Mouse (Mus musculus) midbrain, embryonic 16.5 days (tissue): ENCODE measurements at regions not wholly inside any gene's neighbourhood (a gene's known extent, or its start where the extent isn't known, plus 50 kb on each side); places are given as distances from the start of the nearest gene placed in this dataset.
"Not testable (repeated sequence)": the region's sequence is repeated elsewhere in the genome, so short reads cannot be mapped to it uniquely, and the experiment has no call there.

Source experiments
- ATAC-seq: fragments of 200-750 bp; cut with Nextera tagmentation; 2 replicates; pipeline ENCODE4 v1.8.0; 2017; ENCODE audit warnings: moderate TSS enrichment
- H3K27ac ChIP-seq: fragments of 300-500 bp; sonication (generic); 2 replicates; pipeline ENCODE4 v1.5.1; 2014; ENCODE audit warnings: mild to moderate bottlenecking, low read length, mixed read lengths
- H3K27me3 ChIP-seq: fragments of 300-500 bp; sonication (generic); 2 replicates; pipeline ENCODE4 v1.6.1; 2014; ENCODE audit warnings: low read depth, low read length, mixed read lengths; ENCODE audit not compliant: control insufficient read depth, insufficient read depth
- H3K36me3 ChIP-seq: fragments of 300-500 bp; sonication (generic); 2 replicates; pipeline ENCODE4 v1.6.1; 2014; ENCODE audit warnings: mild to moderate bottlenecking, low read length, moderate library complexity, mixed read lengths; ENCODE audit not compliant: control insufficient read depth, insufficient read depth
- H3K4me1 ChIP-seq: fragments of 300-500 bp; sonication (generic); 2 replicates; pipeline ENCODE4 v1.6.1; 2014; ENCODE audit warnings: mild to moderate bottlenecking, low read length, mixed read lengths; ENCODE audit not compliant: control insufficient read depth, insufficient read depth
- H3K4me2 ChIP-seq: fragments of 300-500 bp; sonication (generic); 2 replicates; pipeline ENCODE4 v1.6.1; 2014; ENCODE audit warnings: mild to moderate bottlenecking, low read length, mixed read lengths
- H3K4me3 ChIP-seq: fragments of 300-500 bp; sonication (generic); 2 replicates; pipeline ENCODE4 v1.5.1; 2014; ENCODE audit warnings: low read depth, mild to moderate bottlenecking, low read length, moderate library complexity, mixed read lengths
- H3K9ac ChIP-seq: fragments of 300-500 bp; sonication (generic); 2 replicates; pipeline ENCODE4 v1.6.1; 2014; ENCODE audit warnings: low read depth, low read length, mixed read lengths
- H3K9me3 ChIP-seq: fragments of 300-500 bp; sonication (generic); replicated peaks from 2 replicates; pipeline ENCODE4 v1.6.1; 2014; ENCODE audit warnings: mild to moderate bottlenecking, low read length, mixed read lengths; ENCODE audit not compliant: control insufficient read depth, poor library complexity, severe bottlenecking
- WGBS: fragments of 180-500 bp; shearing (Covaris S2); extraction: QIAGEN DNeasy Blood & Tissue Kit; methylation state at CpG from one replicate; pipeline ENCODE4 v1.1.7; 2014; 5-methylcytosine and 5-hydroxymethylcytosine counted together

DNA sequence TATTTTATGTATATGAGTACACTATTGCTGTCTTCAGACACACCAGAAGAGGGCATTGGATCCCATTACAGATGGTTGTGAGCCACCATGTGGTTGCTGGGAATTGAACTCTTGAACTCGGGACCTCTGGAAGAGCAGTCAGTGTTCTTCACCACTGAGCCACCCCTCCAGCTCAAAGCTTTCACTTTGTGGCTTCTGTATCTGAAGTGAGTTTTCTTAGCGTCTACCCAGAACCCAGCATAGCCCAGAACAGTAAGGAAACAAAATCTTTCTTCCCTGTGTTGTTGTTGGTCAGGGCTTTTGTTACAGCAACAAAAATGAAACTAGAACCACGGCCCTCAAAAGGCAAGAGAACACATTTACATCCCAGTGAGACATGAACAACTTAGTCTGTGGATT, 66.5 kb upstream of the Cpm start:
- WGBS, result 92% methylated on average over 3 of the region's 3 CpGs

DNA sequence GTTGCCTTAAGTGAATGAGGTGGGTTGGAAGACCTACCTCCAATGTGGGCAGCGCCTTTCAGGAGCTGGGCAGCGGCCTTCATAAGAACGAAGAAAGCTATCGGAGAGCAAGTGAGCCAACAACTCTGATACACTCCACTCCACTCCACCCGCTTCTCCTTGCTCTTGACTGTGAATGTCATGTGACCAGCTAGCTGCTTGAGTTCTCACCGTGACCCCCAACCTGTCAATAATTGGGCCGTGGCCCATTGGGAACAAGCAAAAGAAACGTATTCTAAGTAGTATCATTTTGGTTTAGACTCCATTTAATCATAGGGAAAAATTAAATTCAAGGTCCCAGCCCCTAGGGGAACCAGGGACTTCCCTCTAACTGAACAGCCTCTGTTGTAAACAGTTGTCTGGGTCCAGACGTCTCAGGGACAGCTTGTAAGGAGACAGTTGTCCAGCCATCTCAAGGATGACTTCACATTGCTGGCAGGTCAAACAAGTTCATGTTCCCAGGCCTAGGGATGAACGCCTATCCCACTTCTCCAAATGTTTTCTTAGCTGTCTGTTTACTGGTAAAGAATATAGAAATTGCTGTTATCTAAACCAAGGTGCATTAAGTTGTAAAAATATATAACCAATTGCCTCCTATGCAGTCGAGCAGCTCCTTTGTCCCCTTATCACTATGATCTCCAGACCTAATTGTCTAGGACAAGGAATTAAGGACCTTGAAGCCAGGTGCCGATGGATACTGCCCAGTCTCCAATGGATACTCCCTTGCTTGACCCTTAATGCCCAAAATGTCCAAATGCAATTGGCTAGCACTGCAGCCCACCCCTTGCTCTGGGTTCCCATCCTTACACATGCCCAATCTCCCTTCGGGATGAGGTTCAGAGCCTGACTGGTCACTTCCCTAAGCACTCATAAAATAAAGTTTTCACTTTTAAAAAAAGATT, 67.1 kb upstream of the Cpm start:
- whole genome bisulfite sequencing, result 91% methylated on average over 13 of the region's 13 CpGs
- Histone ChIP-seq H3K9me3 (no peaks in the 10 kb centered on the region), H3K4me1 (no peaks in the 10 kb centered on the region), H3K4me3 (no peak overlapping the region), H3K4me2 (no peak overlapping the region), H3K27ac (no peak overlapping the region), H3K27me3 (no peaks in the 10 kb centered on the region), H3K36me3 (no peaks in the 10 kb centered on the region), H3K9ac (no peak overlapping the region)
- no peak for ATAC-seq

More for the DNA sequence above, 66.5 kb upstream of the Cpm start:
- ATAC-seq, H3K36me3 ChIP-seq, H3K4me1 ChIP-seq, H3K4me3 ChIP-seq, H3K27me3 ChIP-seq, H3K4me2 ChIP-seq, H3K27ac ChIP-seq, H3K9me3 ChIP-seq, H3K9ac ChIP-seq: not testable (repeated sequence)

DNA sequence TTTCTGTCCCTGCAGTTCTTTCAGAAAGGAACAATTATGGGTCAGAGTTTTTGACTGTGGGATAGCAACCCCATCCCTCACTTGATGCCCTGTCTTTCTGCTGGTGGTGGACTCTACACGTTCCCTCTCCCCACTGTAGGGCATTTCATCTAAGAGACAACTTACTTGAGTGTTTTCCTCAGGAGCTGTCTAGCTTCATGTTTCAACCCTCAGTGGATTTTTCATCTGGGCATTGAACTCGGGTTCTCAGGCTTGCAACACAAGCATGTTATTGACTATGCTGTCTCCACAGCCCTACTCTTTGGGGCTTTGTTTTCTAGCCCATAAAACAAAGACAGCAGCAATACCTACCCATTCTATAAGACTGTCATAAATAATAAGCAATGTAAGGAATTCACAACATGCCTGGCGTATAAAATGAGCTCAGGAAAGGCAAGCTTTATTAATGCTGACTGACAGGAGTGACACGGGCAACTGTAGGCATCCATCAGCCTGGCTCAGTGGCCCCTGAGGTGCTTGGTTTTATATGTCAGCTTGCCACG, 68.0 kb upstream of the Cpm start:
- H3K9ac ChIP-seq, result no peak overlapping the region
- no peak for ATAC-seq
- no peak overlapping the region for H3K4me2 ChIP-seq
- no peaks in the 10 kb centered on the region for H3K9me3 ChIP-seq
- WGBS, result 68% methylated on average over 5 of the region's 5 CpGs
- H3K4me1 ChIP-seq, result no peaks in the 10 kb centered on the region
- no peak overlapping the region for H3K27ac ChIP-seq
- H3K27me3 ChIP-seq, result no peaks in the 10 kb centered on the region
- H3K4me3 ChIP-seq, result no peak overlapping the region
- no peaks in the 10 kb centered on the region for H3K36me3 ChIP-seq

DNA sequence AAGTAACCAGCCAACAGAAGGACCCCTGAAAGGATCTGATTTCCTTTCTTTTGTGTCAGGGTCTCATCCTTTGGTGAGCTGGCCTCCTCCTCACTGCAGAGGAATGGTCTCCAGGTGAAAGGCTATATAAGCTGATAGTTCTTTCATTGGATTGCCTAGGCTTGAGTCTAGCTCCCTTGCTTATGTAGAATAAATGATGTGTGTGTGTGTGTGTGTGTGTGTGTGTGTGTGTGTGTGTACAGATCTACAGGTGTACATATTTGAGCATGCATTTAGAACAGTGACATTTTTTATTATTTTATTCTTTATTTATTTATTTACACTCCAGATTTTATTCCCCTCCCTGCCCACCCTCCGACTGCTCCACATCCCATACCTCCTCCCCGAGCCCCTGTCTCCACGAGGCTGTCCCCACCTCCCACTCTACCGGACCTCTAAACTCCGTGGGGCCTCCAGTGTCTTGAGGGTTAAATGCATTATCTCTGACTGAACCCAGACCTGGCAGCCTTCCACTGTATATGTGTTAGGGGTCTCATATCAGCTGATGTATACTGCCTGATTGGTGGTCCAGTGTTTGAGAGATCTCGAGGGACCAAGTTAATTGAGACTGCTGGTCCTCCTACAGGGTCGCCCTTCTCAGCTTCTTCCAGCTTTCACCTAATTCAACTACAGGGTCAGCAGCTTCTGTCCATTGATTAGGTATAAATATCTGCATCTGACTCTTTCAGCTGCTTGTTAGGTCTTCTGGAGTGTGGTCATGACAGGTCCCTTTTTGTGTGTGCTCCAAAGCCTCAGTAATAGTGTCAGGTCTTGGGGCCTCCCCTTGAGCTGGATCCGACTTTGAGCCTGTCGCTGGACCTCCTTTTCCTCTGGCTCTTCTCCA, 68.7 kb upstream of the Cpm start:
- WGBS, result 82% methylated on average over 9 of the region's 9 CpGs
- Histone ChIP-seq H3K27me3 (no peaks in the 10 kb centered on the region), H3K4me1 (no peaks in the 10 kb centered on the region), H3K27ac (no peak overlapping the region), H3K4me2 (no peak overlapping the region), H3K36me3 (no peaks in the 10 kb centered on the region), H3K9me3 (no peaks in the 10 kb centered on the region), H3K4me3 (no peak overlapping the region), H3K9ac (no peak overlapping the region)
- no peak for ATAC-seq

DNA sequence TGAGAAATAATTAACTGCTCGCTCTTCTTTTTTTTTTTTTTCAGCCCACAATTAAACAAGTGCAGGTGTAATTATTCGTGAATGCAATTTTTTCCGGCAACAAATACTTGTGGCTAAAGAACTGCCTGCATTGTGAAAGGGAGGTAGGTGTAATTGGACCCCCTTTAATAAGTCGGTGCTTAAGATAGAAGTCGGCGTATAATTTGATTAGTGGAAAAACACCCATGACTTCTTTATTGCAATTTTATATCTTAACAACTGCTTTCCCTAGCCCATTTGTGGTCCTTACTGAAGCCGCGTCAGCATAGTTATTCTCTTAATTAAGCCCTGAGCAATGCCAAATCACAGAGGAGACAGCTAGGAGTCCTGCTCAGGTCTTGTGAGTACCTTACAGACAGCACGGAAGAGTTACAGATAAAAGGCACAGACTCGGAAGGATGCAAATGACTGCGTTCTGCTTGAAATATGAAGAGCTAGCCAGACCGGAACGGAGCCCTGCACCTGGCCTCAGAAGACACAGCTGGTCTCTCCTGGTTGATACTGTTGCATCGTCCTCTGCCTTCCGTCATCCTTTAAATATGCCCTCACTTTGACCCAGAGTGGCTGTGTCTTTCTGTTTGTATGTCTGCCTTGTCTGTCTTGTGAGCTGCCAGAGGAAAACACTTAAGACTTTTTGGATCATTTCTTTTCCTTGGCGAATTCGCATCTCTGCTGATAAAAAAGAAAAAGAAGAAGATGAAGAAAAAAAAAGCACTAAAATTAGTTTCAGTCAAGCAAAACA, 69.5 kb upstream of the Cpm start:
- WGBS, result 49% methylated on average over 17 of the region's 17 CpGs
- Histone ChIP-seq H3K4me1 (no peaks in the 10 kb centered on the region), H3K9ac (no peak overlapping the region), H3K27ac (no peak overlapping the region), H3K4me2 (peak overlapping the region; percentile 25; the same call in 1 of the 2 replicates), H3K27me3 (no peaks in the 10 kb centered on the region), H3K36me3 (no peaks in the 10 kb centered on the region), H3K4me3 (no peak overlapping the region), H3K9me3 (no peaks in the 10 kb centered on the region)
- ATAC-seq, result no peak

DNA sequence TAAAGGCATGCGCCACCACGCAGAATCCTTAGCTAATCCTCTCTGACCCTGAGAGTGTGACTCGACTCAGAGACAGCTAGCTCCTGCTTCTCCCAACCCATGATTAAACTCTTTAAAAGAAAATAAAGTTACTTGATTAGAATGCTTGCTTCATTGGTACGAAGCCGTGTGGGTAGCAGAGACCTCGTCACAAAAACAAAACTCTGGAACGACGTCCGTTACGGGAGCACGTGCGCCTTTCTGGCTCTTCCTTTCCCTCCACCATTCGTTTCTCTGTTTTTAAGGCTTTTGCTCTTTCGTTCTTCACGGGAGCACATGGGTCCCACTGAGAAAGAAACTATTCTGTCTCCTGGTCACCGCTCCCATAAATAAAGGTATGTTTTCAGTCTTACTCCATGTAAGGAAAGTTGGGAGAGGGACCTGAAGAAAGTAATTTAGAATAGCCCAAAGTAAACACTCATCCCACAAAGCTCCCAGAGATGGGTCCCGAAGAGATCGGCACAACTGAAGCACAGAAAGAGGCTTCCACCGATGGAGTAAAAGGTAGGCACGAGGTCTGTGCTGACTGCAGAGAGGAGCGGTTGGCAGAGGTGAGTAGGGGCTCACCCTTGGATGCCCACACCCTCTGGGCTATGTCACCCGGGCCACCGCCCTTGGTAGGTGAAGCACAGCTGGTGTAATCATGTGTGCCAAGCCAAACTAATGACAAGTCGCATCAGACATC, 70.2 kb upstream of the Cpm start:
- no peak overlapping the region for H3K4me2 ChIP-seq

DNA sequence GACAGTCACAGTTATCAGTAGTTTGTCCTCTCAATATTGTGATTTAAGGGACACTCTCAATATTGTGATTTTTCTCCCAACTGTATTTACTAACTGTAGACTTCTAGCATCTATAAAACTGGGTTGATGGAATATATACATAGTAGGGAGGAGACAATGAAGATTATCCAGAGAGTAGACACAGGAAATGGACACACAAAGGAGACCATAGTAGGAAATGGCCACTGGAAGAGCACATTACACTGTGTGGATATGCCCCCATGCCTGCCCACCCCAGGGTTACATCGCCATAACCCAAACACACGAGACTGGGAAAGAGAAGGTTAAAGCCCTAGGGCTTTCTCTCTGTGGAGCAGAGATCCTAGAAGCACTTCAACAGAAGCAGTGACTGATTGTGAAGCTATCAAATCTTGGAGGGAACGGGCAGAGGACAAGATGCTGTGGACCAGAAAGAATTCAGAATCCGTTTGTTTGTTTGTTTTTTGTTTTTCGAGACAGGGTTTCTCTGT, 71.0 kb upstream of the Cpm start:
- Histone ChIP-seq H3K9me3 (no peaks in the 10 kb centered on the region), H3K4me3 (no peak overlapping the region), H3K27ac (no peak overlapping the region), H3K36me3 (no peaks in the 10 kb centered on the region), H3K27me3 (no peaks in the 10 kb centered on the region), H3K4me2 (no peak overlapping the region), H3K4me1 (no peaks in the 10 kb centered on the region), H3K9ac (no peak overlapping the region)
- no peak for ATAC-seq
- 87% methylated on average over 5 of the region's 5 CpGs for WGBS

More for the DNA sequence above, 70.2 kb upstream of the Cpm start:
- 91% methylated on average over 24 of the region's 24 CpGs for WGBS
- H3K27ac ChIP-seq, result no peak overlapping the region
- no peaks in the 10 kb centered on the region for H3K4me1 ChIP-seq
- ATAC-seq, result no peak
- no peaks in the 10 kb centered on the region for H3K36me3 ChIP-seq
- H3K27me3 ChIP-seq, result no peaks in the 10 kb centered on the region
- H3K4me3 ChIP-seq, result no peak overlapping the region
- no peaks in the 10 kb centered on the region for H3K9me3 ChIP-seq
- no peak overlapping the region for H3K9ac ChIP-seq

DNA sequence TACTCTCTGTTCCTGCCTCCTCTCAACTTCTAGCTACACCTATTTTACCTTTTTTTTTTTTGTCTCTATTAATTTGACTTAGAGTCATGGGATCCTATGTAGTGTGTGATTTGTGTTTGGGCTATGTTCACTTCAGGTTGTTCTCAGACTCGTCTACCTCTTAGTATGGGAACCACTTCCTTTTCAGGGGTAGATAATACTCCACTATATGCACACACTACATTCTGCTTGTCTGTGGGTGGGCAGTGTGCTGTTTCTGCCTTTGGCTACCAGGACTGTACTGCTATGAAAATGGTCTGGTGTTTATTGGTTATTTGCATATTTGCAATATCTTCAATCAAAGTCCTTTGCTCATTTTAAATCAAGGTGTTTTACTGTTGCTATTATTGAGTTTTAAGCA, 71.6 kb upstream of the Cpm start:
- ATAC-seq, result no peak
- H3K4me2 ChIP-seq, result no peak overlapping the region
- WGBS, result 100% methylated on average over 1 of the region's 1 CpGs
- no peak overlapping the region for H3K27ac ChIP-seq
- H3K4me3 ChIP-seq, result no peak overlapping the region
- H3K36me3 ChIP-seq, result no peaks in the 10 kb centered on the region
- H3K4me1 ChIP-seq, result no peaks in the 10 kb centered on the region
- H3K9me3 ChIP-seq, result no peaks in the 10 kb centered on the region
- H3K27me3 ChIP-seq, result no peaks in the 10 kb centered on the region
- H3K9ac ChIP-seq, result no peak overlapping the region
